Mouse (Mus musculus) forebrain, embryonic 14.5 days (tissue): ENCODE results near the gene Smg1. TPM values are rescaled to one million over a fixed set of nuclear protein-coding genes. Genes with fewer than 3 reads are reported as not detected.

Source experiments
- ATAC-seq: fragments of 200-750 bp; cut with Nextera tagmentation; 2 replicates; pipeline ENCODE4 v1.8.0; 2017; ENCODE audit warnings: mild to moderate bottlenecking, moderate library complexity
- DNase-seq: peaks from one replicate; pipeline ENCODE4 v3.0.0-alpha.2; 2015; ENCODE audit warnings: low spot score
- H3K27ac ChIP-seq: fragments of 300-500 bp; sonication (generic); 2 replicates; pipeline ENCODE4 v1.5.1; 2014; ENCODE audit warnings: low read depth, mild to moderate bottlenecking, control low read depth, low read length, moderate library complexity
- H3K27me3 ChIP-seq: fragments of 300-500 bp; sonication (generic); replicated peaks from 2 replicates; pipeline ENCODE4 v1.6.1; 2014; ENCODE audit warnings: low read length, control low read depth, mixed read lengths; ENCODE audit not compliant: control insufficient read depth, insufficient read depth
- H3K36me3 ChIP-seq: fragments of 300-500 bp; sonication (generic); 2 replicates; pipeline ENCODE4 v1.6.1; 2014; ENCODE audit warnings: low read length, control low read depth; ENCODE audit not compliant: control insufficient read depth, insufficient read depth
- H3K4me1 ChIP-seq: fragments of 300-500 bp; sonication (generic); 2 replicates; pipeline ENCODE4 v1.6.1; 2014; ENCODE audit warnings: antibody characterized with exemption, low read length, control low read depth; ENCODE audit not compliant: control insufficient read depth, insufficient read depth
- H3K4me2 ChIP-seq: fragments of 300-500 bp; sonication (generic); 2 replicates; pipeline ENCODE4 v1.6.1; 2014; ENCODE audit warnings: mild to moderate bottlenecking, control low read depth, low read length
- H3K4me3 ChIP-seq: fragments of 300-500 bp; sonication (generic); 2 replicates; pipeline ENCODE4 v1.5.1; 2014; ENCODE audit warnings: low read depth, low read length, control low read depth
- H3K9ac ChIP-seq: fragments of 300-500 bp; sonication (generic); 2 replicates; pipeline ENCODE4 v1.6.1; 2014; ENCODE audit warnings: mild to moderate bottlenecking, low read length, control low read depth, moderate library complexity
- H3K9me3 ChIP-seq: fragments of 300-500 bp; sonication (generic); replicated peaks from 2 replicates; pipeline ENCODE4 v1.6.1; 2016; ENCODE audit warnings: low read length, control low read depth, mixed read lengths; ENCODE audit not compliant: control insufficient read depth
- WGBS: fragments of 180-500 bp; shearing (Covaris S2); extraction: QIAGEN DNeasy Blood & Tissue Kit; methylation state at CpG from one replicate; pipeline ENCODE4 v1.1.7; 2014; 5-methylcytosine and 5-hydroxymethylcytosine counted together
- polyA plus RNA-seq: library from polyadenylated mRNA; unstranded; fragments of >200 nt; fragmentation: Nextera tagmentation; extraction: Ambion mirVana; gene quantifications from 2 replicates; pipeline ENCODE4 v1.2.1, GENCODE M21; 2014

Smg1 gene
- polyA plus RNA-seq, 1 experiment from 2014 or later: 14.5 TPM

DNA sequence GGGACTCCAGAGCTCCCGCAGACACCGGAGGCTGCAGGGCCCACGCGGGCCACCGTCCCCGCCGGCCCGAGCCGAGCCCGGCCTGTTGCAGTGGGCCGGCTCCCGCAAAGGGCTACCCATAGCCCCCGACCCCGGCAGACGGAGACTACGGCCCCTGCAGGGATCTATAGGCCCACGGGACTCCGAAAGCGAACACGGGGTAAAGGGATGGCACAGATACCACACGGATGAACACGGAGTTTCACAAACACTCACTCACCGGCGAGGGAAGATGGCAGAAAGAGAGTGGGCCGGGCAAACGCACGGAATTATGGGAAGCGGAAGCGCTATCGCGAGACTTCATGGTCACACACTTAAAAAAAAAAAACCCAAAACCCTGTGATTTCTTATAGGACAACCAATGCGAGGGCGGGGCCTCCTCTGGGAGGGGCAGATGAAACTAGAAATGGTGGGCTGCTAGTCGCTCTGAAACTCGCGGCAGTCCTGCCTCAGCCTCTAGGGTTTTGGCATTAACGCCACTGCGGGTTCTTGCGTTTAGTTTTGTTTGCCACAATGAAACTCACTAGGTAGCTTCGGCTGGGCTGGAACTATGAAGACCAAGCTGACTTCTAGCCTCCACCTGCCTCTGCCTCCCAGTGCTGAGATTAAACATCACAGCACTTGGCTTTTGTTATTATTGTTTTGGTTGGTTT, 127.4 kb downstream of the Smg1 start, which contains the start of gene Rps15a:
Rps15a (minus strand) TSS at position 312 of the 692 bp plus-strand sequence.
- Histone ChIP-seq H3K27ac (peak within 1 kb of the TSS; percentile 87), H3K4me2 (peak within 1 kb of the TSS; percentile 96), H3K9ac (peak within 1 kb of the TSS; percentile 98), H3K4me3 (peak within 1 kb of the TSS; percentile 97), H3K27me3 (no peaks in the 10 kb centered on the region), H3K9me3 (no peaks in the 10 kb centered on the region), H3K36me3 (peaks cover 68% of the 10 kb centered on the region), H3K4me1 (peaks cover 30% of the 10 kb centered on the region)
- peak; percentile 99 for DNase-seq
- under 1% methylated on average over 40 of the region's 40 CpGs for WGBS
- ATAC-seq: peak; percentile 85

DNA sequence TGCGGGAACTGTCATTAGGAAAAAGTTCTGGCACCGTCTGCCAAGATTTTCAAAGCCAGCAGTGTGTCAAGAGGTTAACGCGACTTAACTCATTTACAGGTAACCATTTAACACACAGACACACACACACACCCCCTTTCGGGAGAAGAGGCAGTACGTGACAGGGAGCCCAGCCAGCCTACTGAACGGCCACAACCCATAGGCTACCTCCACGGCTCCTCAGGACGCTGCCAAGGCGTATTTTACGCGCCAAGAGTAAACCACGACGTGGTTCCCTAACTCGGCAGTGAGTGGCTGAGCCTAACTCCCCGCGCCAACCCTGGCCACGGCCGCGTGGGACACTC, 128.0 kb downstream of the Smg1 start:
- Histone ChIP-seq H3K9me3 (no peaks in the 10 kb centered on the region), H3K27me3 (no peaks in the 10 kb centered on the region), H3K4me1 (peaks cover 30% of the 10 kb centered on the region), H3K27ac (peak overlapping the region; percentile 87), H3K4me3 (peak overlapping the region; percentile 97), H3K4me2 (peak overlapping the region; percentile 96), H3K9ac (peak overlapping the region; percentile 98), H3K36me3 (peaks cover 68% of the 10 kb centered on the region)
- ATAC-seq: peak; percentile 58; the same call in 1 of the 2 replicates
- 0% methylated on average over 20 of the region's 20 CpGs for WGBS
- DNase-seq: peak; percentile 40

DNA sequence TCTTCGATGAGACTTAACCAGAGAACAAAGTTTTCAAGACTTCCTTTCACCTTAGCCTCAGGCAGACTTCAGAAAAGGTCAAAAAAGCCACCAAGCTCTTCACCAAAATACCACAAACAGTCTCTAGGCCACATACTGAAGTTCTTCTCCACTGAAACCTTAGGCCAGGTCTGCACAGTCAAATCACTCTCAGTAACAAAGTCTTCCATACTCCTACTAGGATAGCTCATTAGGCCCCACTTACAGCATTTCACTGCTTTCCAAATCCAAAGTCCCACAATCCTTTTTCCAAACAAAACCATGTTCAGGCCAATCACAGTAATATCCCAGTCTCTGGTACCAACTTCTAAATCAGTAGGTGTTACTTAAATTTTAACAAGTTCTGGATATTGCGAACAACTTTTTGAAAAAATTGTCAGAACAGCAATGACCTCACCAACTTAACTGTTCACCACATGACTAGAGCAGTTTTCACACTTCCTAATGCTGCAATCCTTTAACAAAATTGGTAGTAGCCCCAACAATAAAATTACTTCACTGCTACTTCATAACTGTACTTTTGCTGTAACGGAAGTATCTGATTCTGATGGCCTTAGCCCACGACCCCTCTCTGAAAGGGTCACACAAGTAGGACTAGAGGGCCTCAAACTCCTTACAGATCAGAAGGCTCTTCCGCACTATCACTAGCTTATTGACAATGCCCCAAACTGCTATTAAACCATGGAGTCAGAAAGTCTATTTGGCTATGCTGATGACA, 129.8 kb downstream of the Smg1 start:
- Histone ChIP-seq H3K9ac (peak overlapping the region; percentile 98; the same call in 1 of the 2 replicates), H3K4me2 (peak overlapping the region; percentile 96), H3K9me3 (no peaks in the 10 kb centered on the region), H3K4me3 (peak overlapping the region; percentile 97; the same call in 1 of the 2 replicates), H3K27me3 (no peaks in the 10 kb centered on the region), H3K27ac (no peak overlapping the region), H3K4me1 (peaks cover 30% of the 10 kb centered on the region), H3K36me3 (peaks cover 68% of the 10 kb centered on the region)
- ATAC-seq: no peak
- 77% methylated on average over 5 of the region's 5 CpGs for WGBS
- DNase-seq: no peak

DNA sequence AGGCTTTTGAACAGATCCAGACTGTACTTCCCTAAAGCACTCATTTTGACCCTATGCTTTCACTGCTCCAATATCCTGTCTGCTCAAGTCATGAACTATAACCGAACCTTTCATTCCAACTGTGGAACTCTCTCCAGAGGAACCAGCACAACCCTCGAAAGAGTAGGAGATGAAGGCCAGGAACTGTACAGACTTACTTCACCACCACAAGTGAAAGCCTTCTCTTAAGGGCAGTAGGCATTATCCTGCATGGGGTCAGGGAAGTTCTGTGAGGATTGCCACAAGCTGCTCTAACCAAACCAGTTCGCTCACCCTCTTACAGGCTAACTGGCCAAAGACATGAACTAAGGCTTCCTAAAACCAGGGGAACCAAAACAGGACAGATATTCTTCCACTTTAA, 132.3 kb downstream of the Smg1 start:
- no peak overlapping the region for H3K27ac ChIP-seq
- 83% methylated on average over 3 of the region's 3 CpGs for WGBS
- H3K4me1 ChIP-seq: peaks cover 30% of the 10 kb centered on the region
- peaks cover 87% of the 10 kb centered on the region for H3K36me3 ChIP-seq
- DNase-seq (no peak), ATAC-seq (no peak)
- peak overlapping the region; percentile 21; the same call in 1 of the 2 replicates for H3K4me2 ChIP-seq
- no peaks in the 10 kb centered on the region for H3K27me3 ChIP-seq
- no peak overlapping the region for H3K9ac ChIP-seq
- H3K4me3 ChIP-seq: no peak overlapping the region
- H3K9me3 ChIP-seq: no peaks in the 10 kb centered on the region

DNA sequence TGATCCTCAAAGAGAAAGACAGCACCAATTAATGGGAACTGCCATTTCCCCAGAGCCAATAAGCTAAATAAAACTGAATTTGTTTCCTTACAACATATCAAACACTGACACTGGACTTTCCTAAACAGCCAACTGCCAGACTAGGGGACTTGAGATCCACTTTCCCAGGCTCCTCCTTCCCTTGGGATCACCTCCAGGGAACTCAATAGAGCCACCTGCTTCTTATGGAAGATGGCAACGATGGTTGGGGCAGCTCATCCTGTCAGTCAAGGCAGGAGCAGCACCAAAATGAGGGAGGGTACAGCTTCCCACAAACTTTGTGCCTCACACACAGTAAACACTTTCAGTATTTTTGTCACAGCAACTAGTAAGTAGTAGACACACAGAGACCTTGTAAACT, 135.8 kb downstream of the Smg1 start:
- Histone ChIP-seq H3K4me1 (peaks cover 9% of the 10 kb centered on the region), H3K4me3 (no peak overlapping the region), H3K27me3 (no peaks in the 10 kb centered on the region), H3K27ac (no peak overlapping the region), H3K4me2 (no peak overlapping the region), H3K9me3 (no peaks in the 10 kb centered on the region), H3K9ac (no peak overlapping the region), H3K36me3 (peaks cover 88% of the 10 kb centered on the region)
- no peak for DNase-seq
- ATAC-seq: no peak
- 57% methylated on average over 1 of the region's 1 CpGs for WGBS

DNA sequence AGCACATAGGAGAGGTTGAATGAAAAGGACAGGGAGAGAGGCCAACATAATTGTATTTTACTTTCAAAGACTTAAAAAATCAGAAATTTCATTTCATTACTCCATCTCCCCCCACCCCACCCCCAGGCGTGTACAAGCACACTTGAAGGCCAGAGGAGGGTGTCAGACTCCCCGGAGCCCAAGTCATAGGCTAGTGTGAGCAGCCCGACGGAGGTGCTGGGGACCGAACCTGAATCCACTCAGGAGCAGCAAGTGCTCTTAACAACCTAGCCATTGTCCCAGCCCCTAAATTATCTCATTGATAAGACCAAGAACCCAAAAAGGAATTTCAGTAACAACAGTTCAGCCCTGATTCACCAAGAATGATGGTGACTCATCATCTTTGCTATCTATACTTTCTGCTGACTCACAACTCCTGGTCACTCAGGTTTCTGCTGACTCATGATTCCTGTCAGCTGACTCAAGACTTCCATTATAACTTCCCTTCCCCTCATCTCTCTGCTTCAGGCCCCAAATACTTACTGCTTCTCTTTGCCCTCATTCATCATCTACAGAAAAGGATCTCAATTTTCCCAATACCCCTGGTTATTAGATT, 138.9 kb downstream of the Smg1 start:
- no peaks in the 10 kb centered on the region for H3K4me1 ChIP-seq
- DNase-seq (no peak), ATAC-seq (no peak)
- H3K4me2 ChIP-seq: no peak overlapping the region
- no peak overlapping the region for H3K9ac ChIP-seq
- H3K4me3 ChIP-seq: no peak overlapping the region
- H3K27me3 ChIP-seq: no peaks in the 10 kb centered on the region
- H3K9me3 ChIP-seq: no peaks in the 10 kb centered on the region
- 75% methylated on average over 5 of the region's 5 CpGs for WGBS
- no peak overlapping the region for H3K27ac ChIP-seq
- peaks cover 57% of the 10 kb centered on the region for H3K36me3 ChIP-seq

DNA sequence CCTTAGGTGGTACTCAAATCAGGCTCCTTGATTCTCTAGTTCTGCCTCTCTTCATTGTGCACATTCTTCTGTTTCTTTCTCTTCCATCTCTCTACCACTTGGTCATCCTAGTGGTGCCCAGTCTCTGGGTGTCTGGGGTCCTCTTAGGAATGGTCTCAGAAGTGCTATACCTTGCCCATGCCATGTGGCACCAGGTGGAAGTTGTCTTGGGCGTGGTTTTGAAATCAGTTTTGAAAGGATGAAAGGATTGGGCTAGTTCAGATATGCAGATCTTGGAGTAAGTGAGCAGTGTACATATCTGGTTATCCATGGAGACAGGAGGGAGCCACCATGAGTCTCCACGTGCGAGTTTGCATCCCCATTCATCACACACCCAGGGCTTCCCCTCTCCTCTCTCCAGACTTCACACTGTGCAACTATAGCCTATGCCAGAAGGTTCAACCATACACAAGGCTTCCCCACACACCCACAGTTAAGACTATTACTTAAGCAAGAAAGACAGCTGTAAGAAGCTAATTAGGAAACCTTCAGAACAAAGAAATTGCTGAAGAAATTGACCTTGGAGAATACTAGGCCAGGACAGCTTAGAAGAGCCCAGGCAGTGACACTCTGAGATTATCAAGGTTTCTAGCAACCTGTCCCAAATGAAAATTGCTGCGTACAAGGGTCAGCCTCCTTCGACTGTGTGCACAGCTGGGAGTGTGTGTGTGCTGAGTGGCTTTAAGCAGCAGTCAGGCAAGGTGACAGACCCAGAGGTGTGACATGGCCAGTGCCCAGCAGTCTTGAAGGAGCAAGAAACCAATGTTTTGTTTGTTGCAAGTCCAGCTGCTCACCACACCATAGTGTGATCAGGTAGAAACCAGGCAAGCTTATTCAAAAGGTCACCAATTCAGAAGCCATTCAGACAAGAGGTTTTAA, 139.7 kb downstream of the Smg1 start:
- Histone ChIP-seq H3K27ac (no peak overlapping the region), H3K27me3 (no peaks in the 10 kb centered on the region), H3K9me3 (no peaks in the 10 kb centered on the region), H3K9ac (no peak overlapping the region), H3K36me3 (peaks cover 49% of the 10 kb centered on the region), H3K4me2 (no peak overlapping the region), H3K4me3 (no peak overlapping the region), H3K4me1 (no peaks in the 10 kb centered on the region)
- WGBS: 43% methylated on average over 5 of the region's 5 CpGs
- ATAC-seq (0 out of 2 replicates have a peak, but pooled peaks have one; percentile 19), DNase-seq (no peak)

DNA sequence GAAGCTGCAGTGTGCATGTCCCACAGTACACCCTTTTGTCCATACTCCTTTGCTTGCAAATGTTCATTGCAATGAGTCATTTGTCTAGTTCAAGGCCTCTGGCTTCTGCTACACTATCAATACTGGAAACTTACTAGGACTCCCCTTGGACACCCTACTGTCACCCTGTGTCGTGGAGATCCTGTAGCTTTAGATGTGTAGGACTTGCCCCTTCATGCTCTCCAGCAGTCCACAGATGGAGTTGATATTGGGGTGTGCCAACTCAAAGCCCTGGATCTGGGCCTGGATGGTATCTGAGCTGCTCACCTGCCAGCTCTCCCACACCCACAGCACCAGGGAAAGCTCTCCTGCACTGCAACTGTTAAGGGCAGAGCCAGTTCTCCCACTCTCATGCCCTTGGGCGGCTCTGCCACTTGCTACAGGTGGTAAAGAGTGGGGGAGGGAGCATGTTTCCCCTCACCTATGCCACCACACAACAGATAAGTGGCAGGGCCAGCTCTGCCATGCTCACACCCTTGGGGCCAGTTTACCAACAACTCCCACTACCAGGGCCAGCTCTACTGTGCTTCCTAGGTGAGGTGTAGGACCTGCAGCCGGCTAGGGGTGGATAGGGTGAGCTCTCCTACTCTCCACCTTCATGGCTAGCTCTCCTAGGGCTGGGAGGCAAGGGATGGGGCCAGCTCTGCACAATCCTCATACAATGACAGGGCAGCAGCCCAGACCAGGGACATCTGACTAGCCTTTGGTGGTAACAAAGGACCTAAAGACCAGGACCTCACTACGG, 140.6 kb downstream of the Smg1 start:
- WGBS: 40% methylated on average over 4 of the region's 4 CpGs
- Histone ChIP-seq H3K36me3 (peaks cover 40% of the 10 kb centered on the region), H3K4me1 (no peaks in the 10 kb centered on the region), H3K9me3 (no peaks in the 10 kb centered on the region), H3K4me3 (no peak overlapping the region), H3K4me2 (no peak overlapping the region), H3K27me3 (no peaks in the 10 kb centered on the region), H3K9ac (no peak overlapping the region), H3K27ac (no peak overlapping the region)
- peak; percentile 26 for ATAC-seq
- no peak for DNase-seq
